Mouse (Mus musculus): ENCODE data around the gene Pou6f1. TPM values are rescaled to one million over a fixed set of nuclear protein-coding genes. Genes with fewer than 3 reads are reported as not detected.
"Not testable (repeated sequence)": the region's sequence is repeated elsewhere in the genome, so short reads cannot be mapped to it uniquely, and the experiment has no call there.

The Pou6f1 gene
- total RNA-seq, 2 experiments from 2014 or later = 12.4 to 15.8 TPM

- DNase-seq = peak in 1 of 2 experiments; percentile 35
Measured at GRCm38 (mm10) chr15:100619200-100619599, 19.4 kb upstream of the Pou6f1 start.

- no peak for DNase-seq
Measured at GRCm38 (mm10) chr15:100616221-100616620, 16.4 kb upstream of the Pou6f1 start.

GRCm38 (mm10) chr15:100615825-100616220 is 16.0 kb upstream of the Pou6f1 start:
- DNase-seq = peak; percentile 93 to 95

- DNase-seq = peak; percentile 99 to 100
Measured at GRCm38 (mm10) chr15:100614996-100615824, 15.4 kb upstream of the Pou6f1 start, which contains the start of gene Dazap2. Gene Dazap2, plus strand, starts transcription at chr15:100615349.

- peak; percentile 37 to 84 for DNase-seq
Measured at GRCm38 (mm10) chr15:100614218-100614995, 14.6 kb upstream of the Pou6f1 start.

- peak; percentile 85 to 86 for DNase-seq
Measured at GRCm38 (mm10) chr15:100613584-100613983, 13.8 kb upstream of the Pou6f1 start.

- peak; percentile 46 to 71 for DNase-seq
Measured at GRCm38 (mm10) chr15:100612432-100612831, 12.6 kb upstream of the Pou6f1 start.

- DNase-seq = no peak
Measured at GRCm38 (mm10) chr15:100611951-100612350, 12.2 kb upstream of the Pou6f1 start.

GRCm38 (mm10) chr15:100606677-100607076 is 6.9 kb upstream of the Pou6f1 start:
- DNase-seq = not testable (repeated sequence)

GRCm38 (mm10) chr15:100601669-100602068 is 1.9 kb upstream of the Pou6f1 start:
- DNase-seq = no peak

- no peak for DNase-seq
Measured at GRCm38 (mm10) chr15:100600696-100601272, 1.0 kb upstream of the Pou6f1 start.

- DNase-seq = peak; percentile 78 to 87
Measured at GRCm38 (mm10) chr15:100600047-100600695, 387 bp upstream of the Pou6f1 start.

GRCm38 (mm10) chr15:100598883-100599275 is 905 bp downstream of the Pou6f1 start:
- peak; percentile 52 to 70 for DNase-seq

- no peak for DNase-seq
Measured at GRCm38 (mm10) chr15:100598287-100598882, 1.4 kb downstream of the Pou6f1 start.

- no peak for DNase-seq
Measured at GRCm38 (mm10) chr15:100592817-100593216, 7.0 kb downstream of the Pou6f1 start.

GRCm38 (mm10) chr15:100590436-100590835 is 9.3 kb downstream of the Pou6f1 start:
- no peak for DNase-seq

- no peak for DNase-seq
Measured at GRCm38 (mm10) chr15:100588297-100588696, 11.5 kb downstream of the Pou6f1 start.

- no peak for DNase-seq
Measured at GRCm38 (mm10) chr15:100587166-100587565, 12.6 kb downstream of the Pou6f1 start.

- no peak for DNase-seq
Measured at GRCm38 (mm10) chr15:100585931-100586330, 13.9 kb downstream of the Pou6f1 start.

- DNase-seq = no peak
Measured at GRCm38 (mm10) chr15:100580108-100580507, 19.7 kb downstream of the Pou6f1 start.

- no peak for DNase-seq
Measured at GRCm38 (mm10) chr15:100577972-100578371, 21.8 kb downstream of the Pou6f1 start.

- DNase-seq = no peak
Measured at GRCm38 (mm10) chr15:100576810-100577209, 23.0 kb downstream of the Pou6f1 start.

Measured in adrenal gland, postnatal 36 days (tissue).